Mouse (Mus musculus) myocyte (in vitro differentiated cells): ENCODE data around the gene Eva1a.

Source experiments
- E2F4 ChIP-seq: IDR thresholded peaks from one replicate; pipeline ENCODE4 v1.6.1; 2011; ENCODE audit warnings: mild to moderate bottlenecking, control low read depth, moderate library complexity; ENCODE audit not compliant: insufficient read depth
- MAX ChIP-seq: IDR thresholded peaks from one replicate; pipeline ENCODE4 v1.6.1; 2011; ENCODE audit warnings: low read depth, mild to moderate bottlenecking, control low read depth
- MYOD1 ChIP-seq, 3 experiments: IDR thresholded peaks; one replicate each; pipeline ENCODE4 v1.6.1; 2011; ENCODE audit warnings: control low read depth in 2 of 3, low read depth in 2 of 3, mild to moderate bottlenecking in 2 of 3, moderate library complexity in 1 of 3; ENCODE audit not compliant: insufficient read length in 2 of 3, control insufficient read depth in 1 of 3
- POLR2A ChIP-seq: IDR thresholded peaks from one replicate; pipeline ENCODE4 v1.6.1; 2011; ENCODE audit warnings: low read depth, mild to moderate bottlenecking, control low read depth, moderate library complexity; ENCODE audit not compliant: insufficient read length
- REST ChIP-seq: IDR thresholded peaks from one replicate; pipeline ENCODE4 v1.6.1; 2011; ENCODE audit warnings: mild to moderate bottlenecking, control low read depth, moderate library complexity; ENCODE audit not compliant: insufficient read depth, insufficient read length
- SRF ChIP-seq: IDR thresholded peaks from one replicate; pipeline ENCODE4 v1.6.1; 2011; ENCODE audit warnings: low read depth; ENCODE audit not compliant: control insufficient read depth, insufficient read length
- TCF12 ChIP-seq: IDR thresholded peaks from one replicate; pipeline ENCODE4 v1.6.1; 2011; ENCODE audit warnings: mild to moderate bottlenecking, control low read depth; ENCODE audit not compliant: poor library complexity, insufficient read depth, severe bottlenecking

DNA sequence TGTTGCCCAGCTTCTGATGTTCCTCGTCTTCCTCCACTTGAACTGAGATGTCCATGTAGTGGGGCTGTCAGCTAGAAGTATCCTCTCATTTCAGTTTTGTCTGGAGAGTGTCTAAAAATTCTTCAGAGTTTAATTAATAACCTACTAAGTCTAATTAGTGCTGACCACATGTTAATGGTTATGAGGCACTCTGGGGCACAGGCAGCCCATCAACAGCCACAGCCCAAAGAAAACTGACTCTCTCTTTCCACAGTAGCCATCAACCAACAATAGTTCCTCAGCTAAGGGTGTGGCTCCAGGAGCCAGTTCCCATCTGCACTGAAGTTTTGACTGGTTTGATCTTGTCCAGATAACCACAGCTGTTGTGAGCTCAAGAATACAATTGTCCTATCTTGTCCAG, 57.6 kb downstream of the Eva1a start:
- TF ChIP-seq E2F4 (no peak), POLR2A (no peak), MYOD1 (IDR thresholded peaks at IDR 0.05; ENCODE audit: control insufficient read depth in 1 of 3, insufficient read length in 2 of 3, low read depth in 2 of 3) (no peak), SRF (no peak), REST (no peak), TCF12 (no peak), MAX (no peak)
